Comparison of ENCODE assay signal across 16 mouse cellular contexts in genomic region chrX:142697545-142698204, GRCm38 (mm10). TPM values are rescaled to one million over a fixed set of nuclear protein-coding genes. Genes with fewer than 3 reads are reported as not detected.
DNase-seq lines count a peak whose midpoint lies in the region; ATAC-seq and TF ChIP-seq lines count a peak whose summit lies in the region.
"Had no signal": no experiment of that assay in that cellular context is flagged by ENCODE, and none has a peak within 500 bp of the region (broad histone marks: within the 10 kb centered on the region; RNA-seq: fewer than 3 reads in every experiment).

No protein-coding gene starts in this region.

- H3K79me2 ChIP-seq in MEL (ENCODE audit: control insufficient read depth, insufficient read depth, low read length, poor library complexity), result peaks cover 1% of the 10 kb centered on the region
- H3K79me2 ChIP-seq in macrophage (ENCODE audit: inconsistent target), result peaks cover 84% of the 10 kb centered on the region

- peak; percentile 68 for DNase-seq in MEL (ENCODE audit: low read depth, low spot score)
- no peak for DNase-seq in adrenal gland, postnatal 25 days
- DNase-seq: cerebellum, postnatal 14 days; gastrocnemius, postnatal 36 days; heart, postnatal 4 days had no signal

- H3K4me2 ChIP-seq in intestine, embryonic 15.5 days (replicated peaks), result peak overlapping the region; percentile 33
- no peak overlapping the region for H3K4me2 ChIP-seq in kidney, embryonic 14.5 days (replicated peaks; ENCODE audit: low read depth, low read length)
- no peak overlapping the region for H3K4me2 ChIP-seq in midbrain, embryonic 15.5 days
- H3K4me2 ChIP-seq in heart, embryonic 11.5 days, result no peak overlapping the region
- H3K4me2 ChIP-seq: forebrain, embryonic 12.5 days; heart, embryonic 12.5 days; neural tube, embryonic 13.5 days had no signal

- peak overlapping the region; percentile 10; the same call in 1 of the 2 replicates for H3K9ac ChIP-seq in MEL (ENCODE audit: control insufficient read depth, low read depth, low read length, poor library complexity, severe bottlenecking)
- no peak overlapping the region for H3K9ac ChIP-seq in intestine, embryonic 15.5 days
- H3K9ac ChIP-seq in kidney, embryonic 14.5 days (ENCODE audit: low read depth, low read length), result no peak overlapping the region
- no peak overlapping the region for H3K9ac ChIP-seq in midbrain, embryonic 15.5 days
- H3K9ac ChIP-seq in heart, embryonic 11.5 days (ENCODE audit: low read depth, low read length), result no peak overlapping the region
- H3K9ac ChIP-seq: forebrain, embryonic 12.5 days; heart, embryonic 12.5 days; liver, embryonic 14.5 days; neural tube, embryonic 13.5 days had no signal

- peak overlapping the region; percentile 62 for H3K27ac ChIP-seq in MEL (ENCODE audit: control insufficient read depth, low read depth, low read length)
- peak overlapping the region; percentile 51; the same call in 1 of the 2 replicates for H3K27ac ChIP-seq in intestine, embryonic 15.5 days
- H3K27ac ChIP-seq in kidney, embryonic 14.5 days (ENCODE audit: low read depth, low read length), result no peak overlapping the region
- peak overlapping the region; percentile 39 for H3K27ac ChIP-seq in macrophage
- no peak overlapping the region for H3K27ac ChIP-seq in midbrain, embryonic 15.5 days
- H3K27ac ChIP-seq in heart, embryonic 11.5 days (ENCODE audit: low read depth, low read length), result no peak overlapping the region
- H3K27ac ChIP-seq: forebrain, embryonic 12.5 days; liver, embryonic 14.5 days; midbrain, embryonic 10.5 days; neural tube, embryonic 13.5 days had no signal

- peak; percentile 86 for ATAC-seq in intestine, embryonic 15.5 days
- ATAC-seq in kidney, embryonic 14.5 days (ENCODE audit: low FRiP score, low TSS enrichment), result peak; percentile 36; the same call in 1 of the 2 replicates
- no peak for ATAC-seq in midbrain, embryonic 15.5 days (replicated peaks)
- no peak for ATAC-seq in heart, embryonic 11.5 days (replicated peaks; ENCODE audit: insufficient number of reproducible peaks, low FRiP score, low TSS enrichment)
- ATAC-seq: hindbrain, embryonic 16.5 days had no signal

- no peak for TF ChIP-seq RAD21 in MEL (IDR thresholded peaks at IDR 0.05; ENCODE audit: low read depth, low read length)

- WGBS in intestine, embryonic 15.5 days, result 65% methylated on average over 5 of the region's 5 CpGs
- WGBS in kidney, embryonic 14.5 days, result 56% methylated on average over 5 of the region's 5 CpGs
- 73% methylated on average over 5 of the region's 5 CpGs for WGBS in macrophage (ENCODE audit: missing documents)
- 81% methylated on average over 5 of the region's 5 CpGs for WGBS in midbrain, embryonic 15.5 days
- 82% methylated on average over 5 of the region's 5 CpGs for WGBS in heart, embryonic 11.5 days (ENCODE audit: insufficient replicate concordance)

- H3K4me1 ChIP-seq in MEL (ENCODE audit: control insufficient read depth in 1 of 2, insufficient read depth in 2 of 2, low read length in 2 of 2), result peaks cover 5 to 17% of the 10 kb centered on the region in 2 experiments
- no peaks in the 10 kb centered on the region; the same call in 1 of the 2 replicates for H3K4me1 ChIP-seq in intestine, embryonic 15.5 days (replicated peaks)
- H3K4me1 ChIP-seq in kidney, embryonic 14.5 days (ENCODE audit: control insufficient read depth, insufficient read depth, low read length), result no peaks in the 10 kb centered on the region
- no peaks in the 10 kb centered on the region for H3K4me1 ChIP-seq in midbrain, embryonic 15.5 days
- H3K4me1 ChIP-seq in heart, embryonic 11.5 days (ENCODE audit: control insufficient read depth, insufficient read depth, low read length), result peaks cover 5% of the 10 kb centered on the region
- H3K4me1 ChIP-seq: forebrain, embryonic 12.5 days had no signal

- no peak for TF ChIP-seq EP300 in MEL (IDR thresholded peaks at IDR 0.05; ENCODE audit: low read depth in 1 of 2, low read length in 2 of 2)

- H3K4me3 ChIP-seq in MEL (ENCODE audit: control insufficient read depth in 1 of 2, insufficient read depth in 1 of 2, low read depth in 2 of 2, low read length in 2 of 2) (peak overlapping the region; percentile 1 to 15; a peak in 2 of 4 replicates), macrophage (ENCODE audit: inconsistent target) (no peak overlapping the region)
- no peak overlapping the region for H3K4me3 ChIP-seq in intestine, embryonic 15.5 days (replicated peaks)
- no peak overlapping the region for H3K4me3 ChIP-seq in kidney, embryonic 14.5 days (ENCODE audit: low read length)
- H3K4me3 ChIP-seq in midbrain, embryonic 15.5 days, result no peak overlapping the region
- no peak overlapping the region for H3K4me3 ChIP-seq in heart, embryonic 11.5 days (ENCODE audit: low read depth, low read length)
- H3K4me3 ChIP-seq: forebrain, embryonic 12.5 days; heart, embryonic 12.5 days; midbrain, embryonic 10.5 days; neural tube, embryonic 13.5 days had no signal

- H3K36me3 ChIP-seq in MEL (ENCODE audit: control insufficient read depth in 1 of 2, insufficient read depth in 2 of 2, low read length in 2 of 2) (peaks cover 9 to 21% of the 10 kb centered on the region in 2 experiments), macrophage (ENCODE audit: inconsistent target) (no peaks in the 10 kb centered on the region)
- H3K36me3 ChIP-seq in intestine, embryonic 15.5 days, result no peaks in the 10 kb centered on the region
- H3K36me3 ChIP-seq in kidney, embryonic 14.5 days (ENCODE audit: control insufficient read depth, insufficient read depth, low read length), result no peaks in the 10 kb centered on the region; the same call in 1 of the 2 replicates
- H3K36me3 ChIP-seq in midbrain, embryonic 15.5 days (replicated peaks), result no peaks in the 10 kb centered on the region
- H3K36me3 ChIP-seq in heart, embryonic 11.5 days (ENCODE audit: control insufficient read depth, insufficient read depth, low read length), result 0 out of 2 replicates have a peak, but pooled peaks cover 3% of the 10 kb centered on the region
- H3K36me3 ChIP-seq: forebrain, embryonic 12.5 days; neural tube, embryonic 13.5 days had no signal

- TF ChIP-seq CTCF in MEL (IDR thresholded peaks at IDR 0.05 in 2 of 3, conservative IDR thresholded peaks at IDR 0.05 in 1 of 3; ENCODE audit: control insufficient read depth in 1 of 3, insufficient read depth in 1 of 3, low read depth in 2 of 3, low read length in 3 of 3, poor library complexity in 1 of 3, severe bottlenecking in 1 of 3), result no peak

- no peaks in the 10 kb centered on the region for H3K27me3 ChIP-seq in MEL (ENCODE audit: control insufficient read depth in 1 of 2, insufficient read depth in 2 of 2, low read length in 2 of 2)
- H3K27me3 ChIP-seq in intestine, embryonic 15.5 days (replicated peaks), result no peaks in the 10 kb centered on the region
- no peaks in the 10 kb centered on the region for H3K27me3 ChIP-seq in kidney, embryonic 14.5 days (ENCODE audit: control insufficient read depth, insufficient read depth, low read length)
- peaks cover 9% of the 10 kb centered on the region; the same call in 1 of the 2 replicates for H3K27me3 ChIP-seq in midbrain, embryonic 15.5 days (replicated peaks)
- H3K27me3 ChIP-seq in heart, embryonic 11.5 days (ENCODE audit: control insufficient read depth, insufficient read depth, low read length), result no peaks in the 10 kb centered on the region; the same call in 1 of the 2 replicates
- H3K27me3 ChIP-seq: heart, embryonic 12.5 days had no signal

- no peak for TF ChIP-seq POLR2A in MEL (IDR thresholded peaks at IDR 0.05; ENCODE audit: control insufficient read depth in 1 of 2, insufficient read depth in 1 of 2, low read depth in 1 of 2, low read length in 2 of 2, poor library complexity in 1 of 2)

- H3K9me3 ChIP-seq in MEL (replicated peaks; ENCODE audit: insufficient read depth, low read length), result no peaks in the 10 kb centered on the region
- H3K9me3 ChIP-seq in intestine, embryonic 15.5 days, result no peaks in the 10 kb centered on the region
- H3K9me3 ChIP-seq in kidney, embryonic 14.5 days (ENCODE audit: control insufficient read depth, low read length), result no peaks in the 10 kb centered on the region
- no peaks in the 10 kb centered on the region for H3K9me3 ChIP-seq in midbrain, embryonic 15.5 days
- H3K9me3 ChIP-seq in heart, embryonic 11.5 days (replicated peaks; ENCODE audit: control insufficient read depth, low read length), result no peaks in the 10 kb centered on the region
- H3K9me3 ChIP-seq: forebrain, embryonic 12.5 days; heart, embryonic 12.5 days; midbrain, embryonic 10.5 days; neural tube, embryonic 13.5 days had no signal

TF ChIP-seq in MEL, 35 proteins besides CTCF, POLR2A, EP300 and RAD21:
- TF ChIP-seq MEF2A (IDR thresholded peaks at IDR 0.05; ENCODE audit: extremely low read depth, insufficient replicate concordance, low read depth, low read length, poor library complexity, severe bottlenecking) (no peak), KAT2A (conservative IDR thresholded peaks at IDR 0.05; ENCODE audit: low read depth, low read length) (no peak), USF1 (IDR thresholded peaks at IDR 0.05; ENCODE audit: low read depth, low read length) (peak; percentile 89), USF2 (IDR thresholded peaks at IDR 0.05; ENCODE audit: borderline replicate concordance in 1 of 2, insufficient read depth in 1 of 2, low read depth in 1 of 2, low read length in 2 of 2) (0 out of 4 replicates have a peak, but pooled peaks of 1 of the 2 experiments have one; percentile 24)

RNA-seq across cellular contexts. Expression of gene Tmem164, which starts 16.5 kb away (rescaled TPM):
- total RNA-seq in MEL (2012; rRNA removed), result 92.4 and 94.1 TPM in 2 replicates
- polyA plus RNA-seq in MEL (2012; ENCODE audit: insufficient read depth in 1 of 2, insufficient read length in 2 of 2, low read depth in 1 of 2, low replicate concordance in 2 of 2, missing spikeins in 1 of 2) (10 to 100 TPM; 34.3 to 72.8 TPM), macrophage (2018) (47.1 to 61.4 TPM (median 59.5 TPM) in 3 replicates)
- 43.2 and 44.7 TPM in 2 replicates for polyA plus RNA-seq in intestine, embryonic 15.5 days (2015; fragmentation: Nextera tagmentation; extraction: Ambion mirVana)
- polyA plus RNA-seq in kidney, embryonic 14.5 days (2014; fragmentation: Nextera tagmentation; extraction: Ambion mirVana), result 18.5 and 34.5 TPM in 2 replicates
- total RNA-seq in macrophage (2018; cell fraction: chromatin; rRNA removed), result 100 to 1,000 TPM in 25 of 26 experiments, 10 to 100 TPM in 1; 96.0 to 161 (median 141) TPM
- 100 to 1,000 TPM in 1 of 26 experiments, 10 to 100 TPM in 25; 59.6 to 105 (median 79.5) TPM for total RNA-seq in macrophage (2018; cell fraction: cytosol; rRNA removed)
- 100 to 1,000 TPM in 24 of 26 experiments, 10 to 100 TPM in 2; 92.3 to 175 (median 142) TPM for total RNA-seq in macrophage (2018; cell fraction: nucleus; rRNA removed)
- polyA plus RNA-seq in midbrain, embryonic 15.5 days (2015; fragmentation: Nextera tagmentation; extraction: Ambion mirVana), result 22.3 and 23.1 TPM in 2 replicates
- 33.5 and 43.3 TPM in 2 replicates for polyA plus RNA-seq in heart, embryonic 11.5 days (2014; fragmentation: Nextera tagmentation; extraction: Ambion mirVana)
- 40.1 and 44.1 TPM in 2 replicates for total RNA-seq in adrenal gland, postnatal 25 days (2021)

Comparison
In these comparisons a context has a peak if more than half of its experiments do, and no peak if none do; other contexts are left out.
1. H3K27ac ChIP-seq: peak in MEL (single experiment), intestine, embryonic 15.5 days (single experiment) and macrophage (single experiment); none in kidney, embryonic 14.5 days (single experiment), midbrain, embryonic 15.5 days (single experiment) and heart, embryonic 11.5 days (single experiment).
2. H3K4me3 ChIP-seq: peak in MEL (2 of 2); none in intestine, embryonic 15.5 days (single experiment), kidney, embryonic 14.5 days (single experiment), macrophage (single experiment), midbrain, embryonic 15.5 days (single experiment) and heart, embryonic 11.5 days (single experiment).
3. ATAC-seq: peak in intestine, embryonic 15.5 days (single experiment) and kidney, embryonic 14.5 days (single experiment); none in midbrain, embryonic 15.5 days (single experiment) and heart, embryonic 11.5 days (single experiment).